Mouse (Mus musculus) adrenal gland, postnatal 4 days (tissue): ENCODE results near the gene Necap1. TPM values are rescaled to one million over a fixed set of nuclear protein-coding genes. Genes with fewer than 3 reads are reported as not detected.
A peak's percentile ranks its signal among the peaks of the same experiment; 100 is the strongest.

Experiments
- DNase-seq, 2 experiments: peaks; one replicate each; pipeline ENCODE4 v3.0.0; 2021 to 2022; ENCODE audit warnings: low spot score in 2 of 2, mixed read lengths in 2 of 2
- long read RNA-seq, 2 experiments: library from polyadenylated mRNA; stranded (forward); transcript quantifications; one replicate each; pipeline ENCODE4 v2.0.0; 2021
- total RNA-seq, 2 experiments: library from RNA; stranded (reverse); gene quantifications; 2 replicates each; pipeline ENCODE4 v1.2.3; 2021

Gene Necap1
- total RNA-seq, result 10 to 100 TPM; 46.4 to 51.4 TPM
- long read RNA-seq, experiment 1, transcript Necap1-201 (8 exons, 2,476 nt), result major isoform, 40 of 57 reads
- long read RNA-seq, experiment 1, partial matches to known transcripts, result 16 of 57 reads
- long read RNA-seq, experiment 1, other reads (novel, unspliced or antisense), result 1 of 57 reads
- long read RNA-seq, experiment 2, transcript Necap1-201 (8 exons, 2,476 nt), result major isoform, 55 of 77 reads
- long read RNA-seq, experiment 2, partial matches to known transcripts, result 2 of 77 reads
- long read RNA-seq, experiment 2, other reads (novel, unspliced or antisense), result 20 of 77 reads

GRCm38 (mm10) chr6:122873871-122874719, at the start of gene Necap1:
Gene Necap1 (plus strand): TSS chr6:122874474.
- DNase-seq, result peak; percentile 96 to 98

- DNase-seq, result no peak
These were observed 49.1 kb upstream of the Necap1 start for GRCm38 (mm10) chr6:122825166-122825565.

GRCm38 (mm10) chr6:122825923-122826742, 48.1 kb upstream of the Necap1 start:
- DNase-seq, result peak; percentile 27 to 37

- no peak for DNase-seq
These were observed 46.2 kb upstream of the Necap1 start for GRCm38 (mm10) chr6:122828086-122828485.

GRCm38 (mm10) chr6:122832880-122833279, 41.4 kb upstream of the Necap1 start:
- DNase-seq, result no peak

- no peak for DNase-seq
These were observed 39.9 kb upstream of the Necap1 start for GRCm38 (mm10) chr6:122834365-122834764.

- DNase-seq, result no peak
These were observed 37.3 kb upstream of the Necap1 start for GRCm38 (mm10) chr6:122836974-122837373.

- no peak for DNase-seq
These were observed 36.7 kb upstream of the Necap1 start for GRCm38 (mm10) chr6:122837539-122837938.

GRCm38 (mm10) chr6:122843759-122844158, 30.5 kb upstream of the Necap1 start:
- no peak for DNase-seq

GRCm38 (mm10) chr6:122852696-122853095, 21.6 kb upstream of the Necap1 start:
- no peak for DNase-seq

- no peak for DNase-seq
These were observed 19.7 kb upstream of the Necap1 start for GRCm38 (mm10) chr6:122854552-122854951.

GRCm38 (mm10) chr6:122855955-122856354, 18.3 kb upstream of the Necap1 start, which contains the start of gene C3ar1:
Gene C3ar1 (minus strand): TSS chr6:122856161.
- DNase-seq, result no peak

- DNase-seq, result no peak
These were observed 11.8 kb upstream of the Necap1 start for GRCm38 (mm10) chr6:122862434-122862833.

GRCm38 (mm10) chr6:122862871-122863270, 11.4 kb upstream of the Necap1 start:
- DNase-seq, result no peak

- no peak for DNase-seq
These were observed 6.4 kb upstream of the Necap1 start for GRCm38 (mm10) chr6:122867914-122868313.

- no peak for DNase-seq
These were observed 4.4 kb upstream of the Necap1 start for GRCm38 (mm10) chr6:122869846-122870245.

GRCm38 (mm10) chr6:122872800-122873199, 1.5 kb upstream of the Necap1 start:
- DNase-seq, result no peak

- DNase-seq, result no peak
These were observed 581 bp downstream of the Necap1 start for GRCm38 (mm10) chr6:122874720-122875389.

- DNase-seq, result no peak
These were observed 5.0 kb downstream of the Necap1 start for GRCm38 (mm10) chr6:122879141-122879735.

- no peak for DNase-seq
These were observed 5.7 kb downstream of the Necap1 start for GRCm38 (mm10) chr6:122879781-122880505.
